Mouse (Mus musculus): ENCODE data around the gene Gm45140. TPM values are rescaled to one million over a fixed set of nuclear protein-coding genes. Genes with fewer than 3 reads are reported as not detected.

Gene Gm45140
- 1 to 10 TPM; 2.7 to 4.4 TPM for total RNA-seq (2023)

DNA sequence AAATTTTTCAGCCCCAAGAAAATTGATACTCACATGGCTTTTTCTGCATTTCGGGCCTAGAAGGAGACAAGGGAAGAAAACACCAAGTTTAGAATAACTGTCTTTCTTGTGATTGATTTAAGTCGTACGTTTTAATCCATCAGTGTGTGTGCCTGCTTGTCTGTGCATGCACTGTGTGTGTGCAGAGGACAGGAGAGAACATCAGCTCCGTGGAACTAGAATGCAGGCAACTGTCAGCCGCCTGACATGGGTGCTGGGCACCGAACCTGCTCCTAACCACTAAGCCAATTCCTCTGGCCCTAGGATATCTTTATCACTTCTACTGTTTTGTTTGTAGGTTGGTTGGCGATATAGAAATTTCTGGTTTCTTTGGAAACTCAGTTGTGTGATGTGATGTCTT, at the start of gene Gm45140:
Gene Gm45140, minus strand, starts transcription at position 101 of the 400 bp plus-strand sequence.

DNA sequence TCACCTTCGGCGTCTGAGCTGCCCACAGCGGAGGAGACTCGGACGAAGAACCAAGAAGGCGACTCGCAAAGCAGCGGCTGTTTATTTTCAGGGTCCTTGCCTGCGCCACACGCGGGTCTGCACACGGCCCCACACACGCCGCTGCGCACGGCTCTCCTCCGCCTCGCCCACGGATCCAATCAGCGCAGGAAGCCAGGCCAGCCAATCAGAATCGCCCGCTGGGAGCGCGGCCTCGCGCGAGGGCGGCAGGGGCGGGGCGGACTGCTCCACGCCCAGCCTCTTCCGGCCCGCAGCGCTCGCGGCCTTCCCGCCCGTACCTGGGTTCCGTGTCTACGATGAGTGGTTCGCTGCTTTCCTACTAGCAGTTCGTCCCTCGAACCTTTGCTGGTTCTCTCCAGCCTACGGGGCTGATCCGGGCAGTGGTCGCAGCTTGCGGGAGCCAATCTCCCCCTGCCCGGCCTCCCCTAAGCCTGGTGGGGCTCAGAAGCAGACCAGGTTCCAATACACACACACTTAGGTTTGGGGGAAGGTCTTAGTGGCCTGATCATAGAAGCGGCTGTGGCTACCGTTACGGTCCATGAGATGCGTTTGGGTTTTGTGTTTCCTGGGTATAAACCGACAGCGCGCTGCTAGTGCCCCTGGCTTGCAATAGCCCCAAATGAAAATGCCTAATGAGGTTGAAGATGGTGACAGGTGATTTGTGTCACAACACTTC, 15.5 kb upstream of the Gm45140 start, which contains the start of gene Cnbp:
Gene Cnbp, minus strand, starts transcription at position 207 of the 715 bp plus-strand sequence.

DNA sequence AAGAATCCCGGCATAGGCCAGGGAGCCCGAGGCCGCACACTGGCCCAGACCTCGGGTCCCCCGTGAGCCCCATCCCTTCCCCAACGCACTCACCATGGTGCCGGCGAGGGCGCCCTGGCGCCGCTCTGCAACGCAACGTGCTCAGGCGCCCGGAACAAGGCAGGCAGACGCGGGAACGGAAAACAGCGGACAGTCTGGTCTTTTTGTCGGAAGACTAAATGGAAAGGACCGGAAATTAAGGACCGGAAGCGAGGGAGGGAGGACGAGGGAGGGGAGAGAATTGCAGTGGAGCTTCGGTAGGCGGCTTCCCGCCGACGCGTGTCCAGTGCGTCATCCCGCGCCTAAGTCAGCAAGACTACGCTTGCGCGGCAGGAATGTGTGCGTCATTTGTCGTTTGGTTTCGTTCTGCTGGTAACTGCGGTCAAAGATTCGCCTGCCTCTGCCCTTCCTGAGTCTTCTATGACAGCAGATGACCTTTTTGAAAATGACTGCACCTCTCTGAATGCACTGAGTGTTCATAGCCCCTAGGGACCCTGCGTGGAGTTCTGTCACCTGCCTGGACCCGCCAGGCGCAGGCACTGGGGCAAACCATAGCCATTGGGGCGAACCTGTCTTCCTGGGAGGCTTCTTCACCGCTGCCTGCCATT, 3.1 kb upstream of the Gm45140 start, which contains the start of gene Isy1:
Gene Isy1, minus strand, starts transcription at position 248 of the 647 bp plus-strand sequence.

DNA sequence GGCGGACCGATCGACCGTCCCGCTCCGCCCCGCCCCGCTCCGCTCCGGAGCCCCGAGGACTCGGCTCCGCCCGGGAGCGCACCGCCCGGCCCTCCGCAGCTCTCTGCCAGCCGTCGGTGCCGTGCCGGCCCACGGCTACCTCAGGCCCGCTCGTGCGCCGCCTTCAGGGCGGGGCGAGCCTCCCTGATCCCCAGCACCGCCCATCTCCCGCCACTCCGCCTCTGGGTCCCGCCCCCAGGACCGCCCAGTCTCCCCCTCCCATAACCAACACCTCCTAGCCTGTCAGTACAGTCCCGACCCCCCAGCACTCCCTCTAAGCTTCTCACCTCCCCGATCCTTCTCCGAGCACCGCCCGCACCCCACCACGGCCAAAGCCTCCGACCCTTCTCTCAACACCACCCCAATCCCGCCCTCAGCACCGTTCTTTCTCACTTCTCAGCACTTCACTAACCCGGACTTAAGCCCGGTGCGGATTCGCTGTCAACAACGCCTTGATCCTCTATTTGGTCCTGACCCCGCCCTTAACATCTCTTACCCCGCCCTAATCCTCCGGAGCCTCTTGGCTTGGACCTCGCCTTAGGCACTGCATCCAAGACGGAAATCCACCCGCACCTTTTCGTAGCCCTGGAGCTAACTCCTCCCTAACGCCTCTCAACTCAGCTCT, 23.8 kb downstream of the Gm45140 start, which contains the start of gene Rab43:
Gene Rab43, minus strand, starts transcription at position 490 of the 664 bp plus-strand sequence.

DNA sequence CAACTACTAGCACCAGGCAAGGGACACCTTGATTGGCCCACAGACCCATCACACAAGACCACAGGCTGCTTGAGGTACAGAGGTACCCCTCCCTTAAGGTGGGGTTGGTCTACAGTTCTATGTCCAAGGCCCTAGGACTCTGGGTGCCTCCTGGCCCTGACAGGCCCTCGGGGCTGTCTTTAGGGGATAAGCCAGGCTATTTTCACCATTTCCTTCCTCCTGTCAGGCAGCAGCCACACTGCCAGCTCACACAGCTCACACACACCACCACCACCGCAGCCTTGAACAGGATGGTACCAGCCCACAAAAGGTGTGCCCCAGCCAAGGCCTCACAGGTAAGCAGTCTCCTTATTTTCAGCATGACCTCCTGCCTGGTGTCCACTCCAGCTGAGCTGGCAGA, 57.8 kb downstream of the Gm45140 start, which contains the start of gene Gp9:
Gene Gp9, plus strand, starts transcription at position 231 of the 400 bp plus-strand sequence.

Other genes with a start within 250 kb of the Gm45140 start
- gene Prokr1, start 245.1 kb downstream of the Gm45140 start, total RNA-seq (2023), result under 1 TPM in 1 of 2 experiments, not detected in 1; 0.35 TPM
- 1 to 10 TPM; 7.0 to 7.1 TPM for gene Aplf, start 163.6 kb downstream of the Gm45140 start, total RNA-seq (2023)
- not detected for gene Efcc1, start 104.9 kb downstream of the Gm45140 start, total RNA-seq (2023)
- not detected for gene Gp9, start 57.7 kb downstream of the Gm45140 start, total RNA-seq (2023)
- 10 to 100 TPM; 52.1 to 62.9 TPM for gene Rab43, start 23.6 kb downstream of the Gm45140 start, total RNA-seq (2023)
- gene Isy1, start 3.0 kb upstream of the Gm45140 start, total RNA-seq (2023), result 10 to 100 TPM; 93.5 to 99.4 TPM
- gene Cnbp, start 15.3 kb upstream of the Gm45140 start, total RNA-seq (2023), result 100 to 1,000 TPM; 581 to 583 TPM
- 100 to 1,000 TPM; 149 to 152 TPM for gene Copg1, start 52.0 kb upstream of the Gm45140 start, total RNA-seq (2023)
- gene Hmces, start 78.1 kb upstream of the Gm45140 start, total RNA-seq (2023), result 100 to 1,000 TPM in 1 of 2 experiments, 10 to 100 TPM in 1; 97.8 to 121 TPM
- 1 to 10 TPM in 1 of 2 experiments, under 1 TPM in 1; 0.77 to 1.7 TPM for gene H1fx, start 145.8 kb upstream of the Gm45140 start, total RNA-seq (2023)
- 100 to 1,000 TPM; 162 to 168 TPM for gene Rab7, start 209.5 kb upstream of the Gm45140 start, total RNA-seq (2023)
- gene Rpn1, start 248.7 kb upstream of the Gm45140 start, total RNA-seq (2023), result 100 to 1,000 TPM; 133 to 137 TPM